Mouse (Mus musculus) heart, postnatal 36 days (tissue): ENCODE measurements around the gene Siae. TPM values are rescaled to one million over a fixed set of nuclear protein-coding genes. Genes with fewer than 3 reads are reported as not detected.

Experiments used
- DNase-seq, 2 experiments: peaks; one replicate each; pipeline ENCODE4 v3.0.0; 2021 to 2022
- intact Hi-C: fragments of 180-260 bp; cut with DNase I; formaldehyde crosslinking; loops from one replicate; pipeline ENCODE4 v1.15.1; 2025
- total RNA-seq, 2 experiments: library from RNA; stranded (reverse); gene quantifications; 2 replicates each; pipeline ENCODE4 v1.2.3; 2021

The Siae gene
- total RNA-seq, 2 experiments from 2014 or later, result 9.6 to 9.7 TPM

GRCm38 (mm10) chr9:37540226-37540625 lies 15.3 kb upstream of the Siae start:
- intact Hi-C loops, result no loop called here

GRCm38 (mm10) chr9:37540701-37541575 lies 14.6 kb upstream of the Siae start:
- DNase-seq, result no peak
- intact Hi-C loops, result no loop called here

More at GRCm38 (mm10) chr9:37540226-37540625, 15.3 kb upstream of the Siae start:
- no peak for DNase-seq

GRCm38 (mm10) chr9:37541851-37542642 lies 13.5 kb upstream of the Siae start:
- no peak for DNase-seq
- intact Hi-C loops, result no loop called here

- intact Hi-C loops, result loop anchor here (1.0 to 2.0 kb wide), 2 partner anchors 14 to 81 kb away; no protein-coding TSS in a partner anchor
These were observed 11.5 kb upstream of the Siae start for GRCm38 (mm10) chr9:37543869-37544440.

GRCm38 (mm10) chr9:37544447-37545165 lies 10.9 kb upstream of the Siae start:
- intact Hi-C loops, result loop anchor here (1.0 to 2.0 kb wide), 3 partner anchors 14 to 82 kb away; partner anchors contain the start of gene Spa17
- peak; percentile 67 to 75 for DNase-seq

More at GRCm38 (mm10) chr9:37543869-37544440, 11.5 kb upstream of the Siae start:
- no peak for DNase-seq

GRCm38 (mm10) chr9:37545166-37545610 lies 10.3 kb upstream of the Siae start:
- DNase-seq, result no peak
- intact Hi-C loops, result loop anchor here (1.0 to 2.0 kb wide), 2 partner anchors 68 to 82 kb away; partner anchors contain the start of gene Spa17

- intact Hi-C loops, result loop anchor here (1.0 to 2.0 kb wide), 2 partner anchors 67 to 83 kb away; partner anchors contain the start of gene Spa17
- DNase-seq, result peak in 1 of 2 experiments; percentile 41
These were observed 9.5 kb upstream of the Siae start for GRCm38 (mm10) chr9:37545847-37546452.

GRCm38 (mm10) chr9:37546889-37547288 lies 8.6 kb upstream of the Siae start:
- intact Hi-C loops, result no loop called here
- no peak for DNase-seq

GRCm38 (mm10) chr9:37550435-37550834 lies 5.1 kb upstream of the Siae start:
- intact Hi-C loops, result no loop called here
- DNase-seq, result no peak

- intact Hi-C loops, result no loop called here
- DNase-seq, result no peak
These were observed 3.6 kb upstream of the Siae start for GRCm38 (mm10) chr9:37551751-37552531.

GRCm38 (mm10) chr9:37552536-37553293 lies 2.8 kb upstream of the Siae start, which contains the start of gene Nrgn:
Nrgn (minus strand) TSS chr9:37552904.
- DNase-seq, result peak; percentile 71 to 77
- intact Hi-C loops, result no loop called here

GRCm38 (mm10) chr9:37554279-37554678 lies 1.2 kb upstream of the Siae start:
- DNase-seq, result no peak
- intact Hi-C loops, result no loop called here

- no peak for DNase-seq
- intact Hi-C loops, result loop anchor here (5.0 kb wide), 1 partner anchor 41 kb away; no protein-coding TSS in a partner anchor
These were observed 868 bp downstream of the Siae start for GRCm38 (mm10) chr9:37556366-37556765.

GRCm38 (mm10) chr9:37560617-37561016 lies 5.1 kb downstream of the Siae start:
- intact Hi-C loops, result no loop called here
- DNase-seq, result no peak

- intact Hi-C loops, result no loop called here
- DNase-seq, result no peak
These were observed 8.3 kb downstream of the Siae start for GRCm38 (mm10) chr9:37563805-37564204.

- intact Hi-C loops, result loop anchor here (5.0 kb wide), 1 partner anchor 45 kb away; the partner anchor contains the start of gene Spa17
- DNase-seq, result no peak
These were observed 11.5 kb downstream of the Siae start for GRCm38 (mm10) chr9:37567019-37567418.

- intact Hi-C loops, result loop anchor here (5.0 kb wide), 1 partner anchor 45 kb away; the partner anchor contains the start of gene Spa17
- DNase-seq, result peak in 1 of 2 experiments; percentile 12
These were observed 12.0 kb downstream of the Siae start for GRCm38 (mm10) chr9:37567454-37567853.
